Mouse (Mus musculus) kidney, adult 10 weeks (tissue): Measurements from ENCODE around the gene C1qtnf3. TPM values are rescaled to one million over a fixed set of nuclear protein-coding genes. Genes with fewer than 3 reads are reported as not detected.

Experiments
- polyA plus RNA-seq: library from polyadenylated mRNA; stranded (reverse); fragments of 350-450 nt; fragmentation: Illumina TruSeq; extraction: RNeasy Lipid Tissue Mini Kit (QIAGEN cat#74804); gene quantifications from one replicate; pipeline ENCODE4 v1.2.3, GENCODE M21; 2014; ENCODE audit warnings: low read depth, low replicate concordance

C1qtnf3 gene
- 83.7 TPM for polyA plus RNA-seq

DNA sequence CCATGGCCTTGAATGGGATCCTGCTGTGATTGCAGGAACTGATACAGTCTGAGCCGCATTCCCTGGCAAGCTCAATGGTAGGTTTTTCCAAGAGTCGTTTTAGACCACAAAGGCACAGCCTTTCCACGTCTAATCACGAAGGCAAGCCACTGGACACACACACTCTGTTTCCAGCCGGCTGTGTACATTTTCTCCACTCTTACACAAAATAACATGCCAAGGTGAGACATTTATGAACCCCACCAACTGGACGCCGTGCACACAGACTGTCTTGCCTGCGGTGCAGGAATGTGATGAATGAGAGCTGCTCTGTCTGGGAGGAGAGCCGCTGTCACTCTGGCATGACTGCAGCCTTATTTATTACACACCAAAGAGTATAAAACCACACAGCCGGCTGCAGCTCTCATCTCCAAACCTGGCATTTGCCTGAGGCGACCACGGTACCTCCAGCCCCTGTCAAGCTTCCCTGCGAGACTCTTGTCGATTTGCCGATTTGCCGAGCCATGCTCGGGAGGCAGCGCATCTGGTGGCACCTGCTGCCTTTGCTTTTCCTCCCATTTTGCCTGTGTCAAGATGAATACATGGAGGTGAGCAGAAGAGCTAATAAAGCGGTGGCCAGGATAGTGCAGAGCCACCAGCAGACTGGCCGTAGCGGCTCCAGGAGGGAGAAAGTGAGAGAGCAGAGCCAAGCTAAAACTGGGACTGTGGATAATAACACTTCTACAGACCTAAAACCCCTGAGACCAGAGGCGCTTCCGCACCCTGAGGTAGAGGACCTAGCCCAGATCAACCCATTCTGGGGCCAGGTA, at the start of gene C1qtnf3:
Gene C1qtnf3 (plus strand): TSS at position 382 of the 809 bp plus-strand sequence.

GRCm38 (mm10) chr15:10981377-10982063, 29.4 kb downstream of the C1qtnf3 start, which contains the start of gene Amacr:
Amacr (plus strand) TSS chr15:10981756.

GRCm38 (mm10) chr15:11000421-11000820, 48.3 kb downstream of the C1qtnf3 start, which contains the start of gene Slc45a2:
Slc45a2 (plus strand) TSS chr15:11000721.

Other genes with a start within 250 kb of the C1qtnf3 start
- 22.1 TPM for gene Rai14, start 237.7 kb upstream of the C1qtnf3 start, polyA plus RNA-seq
- 48.4 TPM for gene Amacr, start 29.4 kb downstream of the C1qtnf3 start, polyA plus RNA-seq
- gene Slc45a2, start 48.4 kb downstream of the C1qtnf3 start, polyA plus RNA-seq, result 0.12 TPM
- not detected for gene Rxfp3, start 85.7 kb downstream of the C1qtnf3 start, polyA plus RNA-seq
- gene Adamts12, start 112.5 kb downstream of the C1qtnf3 start, polyA plus RNA-seq, result 1.1 TPM